Mouse (Mus musculus) hematopoietic stem cell, adult 5-6 weeks (primary cell): ENCODE results near the gene Fah. TPM values are rescaled to one million over a fixed set of nuclear protein-coding genes. Genes with fewer than 3 reads are reported as not detected.

Experiments used
- ATAC-seq, 2 experiments: fragments of 125-278 bp in 1 of 2; replicated peaks in 1 of 2; 2 replicates each; pipeline ENCODE4 v1.8.0; 2016 to 2017; ENCODE audit warnings: inconsistent platforms in 2 of 2, mild to moderate bottlenecking in 2 of 2, moderate number of reproducible peaks in 2 of 2, low read depth in 1 of 2, moderate TSS enrichment in 1 of 2; ENCODE audit not compliant: low FRiP score in 2 of 2, poor library complexity in 2 of 2, severe bottlenecking in 2 of 2, insufficient read depth in 1 of 2, low TSS enrichment in 1 of 2
- total RNA-seq: library from RNA; stranded (forward); fragments of 172-1452, 232-1000 nt; gene quantifications from 2 replicates; pipeline ENCODE4 v1.2.3, GENCODE M21; 2017

The Fah gene
- total RNA-seq, 1 experiment from 2014 or later, result 7.0 TPM

GRCm38 (mm10) chr7:84604501-84604900 lies 2.0 kb downstream of the Fah start:
- ATAC-seq, result peak; percentile 25 to 26; a peak in 1 of 4 replicates

- ATAC-seq, result no peak
Observed at GRCm38 (mm10) chr7:84601331-84601730, 5.2 kb downstream of the Fah start.

DNA sequence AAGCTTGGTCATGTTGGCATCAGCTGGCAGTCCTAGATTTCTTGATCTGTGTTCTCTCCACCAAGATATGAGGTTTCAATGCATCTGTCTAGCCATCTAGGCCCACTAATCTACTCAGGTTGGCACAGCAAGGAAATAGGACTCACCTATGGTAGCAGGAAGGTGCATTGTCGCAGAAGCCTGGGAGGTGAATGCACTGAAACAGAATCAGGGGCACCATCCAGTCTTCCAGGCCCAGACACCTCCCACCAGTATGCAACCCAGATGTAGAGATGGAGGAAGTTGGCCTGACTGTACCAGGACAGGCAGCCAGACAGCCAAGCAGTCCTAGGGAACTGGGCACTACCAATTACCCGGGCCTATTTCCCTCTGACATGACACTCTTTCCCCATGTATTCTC lies 5.9 kb downstream of the Fah start:
- ATAC-seq, result no peak

- ATAC-seq, result no peak
Observed at GRCm38 (mm10) chr7:84596633-84597032, 9.9 kb downstream of the Fah start.

DNA sequence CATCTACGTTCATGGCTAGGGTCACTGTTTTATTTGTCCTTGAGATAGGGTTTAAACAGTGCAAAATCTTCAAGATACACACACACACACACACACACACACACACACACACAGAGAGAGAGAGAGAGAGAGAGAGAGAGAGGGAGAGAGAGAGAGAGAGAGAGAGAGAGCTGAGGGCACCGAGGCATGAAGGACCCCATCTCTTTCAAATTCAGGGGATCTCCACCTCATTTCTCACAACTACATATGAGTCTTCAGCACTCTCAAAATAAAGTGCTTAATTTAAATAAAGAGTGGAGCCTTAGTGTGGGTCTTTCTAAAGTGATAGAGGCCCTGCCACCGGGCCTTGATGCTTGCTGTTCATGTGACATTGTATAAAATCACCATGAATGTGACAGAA lies 10.5 kb downstream of the Fah start:
- ATAC-seq, result no peak

DNA sequence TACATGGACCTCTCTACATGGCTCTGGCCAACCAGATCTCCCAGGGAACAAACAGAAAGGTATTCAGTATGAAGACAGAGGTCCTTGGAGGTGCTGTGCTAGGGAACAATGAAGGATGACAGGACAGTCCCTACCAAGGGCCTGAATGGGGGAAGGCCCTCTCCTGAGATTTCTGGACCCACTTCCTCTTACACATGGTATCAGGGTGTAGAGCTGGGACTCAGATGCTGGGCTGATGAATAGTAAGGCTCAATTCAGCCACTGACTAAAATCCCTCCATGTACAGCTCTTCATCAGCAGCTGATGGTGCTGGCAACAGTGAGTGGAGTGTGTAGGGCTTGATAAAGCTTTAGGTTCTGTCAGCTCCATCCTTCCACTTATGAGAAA lies 11.6 kb downstream of the Fah start:
- 0 out of 4 replicates have a peak, but pooled peaks of 1 of the 2 experiments have one; percentile 3 for ATAC-seq

DNA sequence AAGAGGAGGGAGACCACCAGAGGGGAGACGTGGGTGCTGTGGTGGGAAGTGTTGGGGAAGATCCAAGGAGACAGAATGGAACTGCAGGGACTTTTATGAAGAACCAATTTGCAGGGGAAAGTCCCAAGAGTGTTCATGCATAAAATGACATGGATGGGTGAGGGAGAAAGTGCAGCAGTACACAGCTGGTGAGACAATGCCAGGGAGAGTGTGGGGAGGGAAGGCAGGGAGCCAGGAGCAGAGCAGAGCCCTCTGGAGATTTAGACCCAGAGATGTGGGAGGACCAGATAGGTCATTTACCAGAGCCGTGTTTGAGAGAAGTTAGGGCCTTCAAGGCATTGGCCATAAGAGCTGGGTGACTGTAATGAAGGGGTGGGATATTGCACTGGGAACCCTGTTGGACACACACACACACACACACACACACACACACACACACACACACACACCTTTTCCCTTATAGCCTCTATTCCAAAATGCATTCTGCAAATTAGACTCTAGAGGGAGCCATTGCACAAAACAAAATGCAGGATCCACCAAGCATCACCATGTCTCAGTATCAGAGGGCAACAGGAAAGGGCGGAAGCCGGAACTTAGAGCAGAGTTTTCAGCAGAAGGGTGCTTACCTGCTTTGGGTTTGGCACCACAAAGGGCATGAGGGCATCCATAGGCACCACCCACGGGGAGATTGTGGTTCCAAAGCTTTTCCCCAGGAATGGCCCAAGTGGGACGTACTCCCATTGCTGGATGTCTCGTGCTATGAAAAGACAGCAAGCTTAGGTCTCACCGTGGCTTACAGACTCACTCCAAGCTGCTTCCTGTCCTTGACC lies 12.2 kb downstream of the Fah start:
- ATAC-seq, result peak; percentile 83 to 86

DNA sequence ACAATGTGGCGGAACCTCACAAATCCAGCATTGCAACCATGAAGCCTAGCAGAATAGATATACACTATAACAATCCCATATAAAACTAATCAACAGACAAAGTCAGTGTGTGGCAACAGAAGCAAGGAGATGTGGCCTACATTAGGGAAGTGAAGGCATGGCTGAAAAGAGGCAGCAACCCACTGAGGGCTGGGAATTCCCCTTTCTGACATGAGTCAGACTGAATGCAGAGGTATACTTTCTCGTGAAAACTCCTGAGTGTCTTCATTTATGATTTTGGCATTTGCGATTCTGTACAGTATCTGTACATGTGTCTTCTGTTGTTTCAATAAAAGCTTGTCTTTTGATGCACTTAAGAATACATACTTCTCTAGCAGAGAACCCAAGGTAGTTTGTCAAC lies 15.2 kb downstream of the Fah start:
- ATAC-seq, result no peak

DNA sequence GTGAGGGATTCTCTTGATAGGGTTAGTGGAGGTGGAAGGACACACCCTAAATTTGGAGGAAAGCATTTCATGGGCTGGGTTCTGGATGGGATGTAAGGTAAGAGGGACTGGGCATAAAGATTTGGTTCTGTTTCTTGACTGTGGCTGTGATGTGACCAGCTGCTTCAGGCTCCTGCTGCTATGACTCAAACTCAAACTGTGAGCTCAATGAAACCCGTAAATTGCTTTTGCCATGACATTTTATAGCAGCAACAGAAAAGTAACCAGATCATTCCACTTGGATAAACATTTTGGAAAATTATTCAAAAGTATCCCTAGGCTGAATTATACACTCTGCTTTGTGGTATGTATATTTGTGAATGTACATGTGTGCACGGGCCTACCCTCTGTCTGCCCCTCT lies 15.9 kb downstream of the Fah start:
- ATAC-seq, result no peak

DNA sequence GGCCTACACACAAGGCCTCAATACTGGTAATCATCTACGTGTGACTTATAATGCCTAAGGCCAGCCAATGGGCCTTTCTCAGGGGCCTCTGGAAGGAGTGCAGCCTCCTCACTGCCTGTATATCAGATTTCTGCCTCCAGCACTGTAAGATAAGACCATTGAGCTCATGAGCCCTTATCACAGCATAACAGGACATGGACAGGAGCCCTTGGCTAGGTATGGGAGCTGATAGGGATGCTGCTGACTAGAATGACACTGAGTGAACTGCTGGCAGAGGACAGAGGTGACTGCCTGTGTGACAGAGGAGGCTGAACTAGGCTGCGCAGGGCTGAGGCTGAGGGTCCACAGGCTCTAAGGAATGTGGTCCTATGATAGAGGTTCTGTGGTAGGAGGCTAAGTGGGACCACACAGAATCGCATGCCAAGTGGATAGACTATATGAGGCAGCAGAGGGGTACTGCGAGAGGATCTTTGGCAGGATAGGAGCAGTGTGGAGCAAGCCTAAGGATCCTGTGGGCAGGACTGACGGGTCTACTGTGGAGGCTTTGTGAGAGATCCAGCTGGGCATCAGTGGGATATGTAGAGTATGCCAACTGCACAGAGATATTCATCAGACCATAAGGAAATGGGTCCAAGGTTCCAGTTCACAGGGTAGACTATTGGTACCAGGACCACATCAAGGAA lies 19.3 kb downstream of the Fah start:
- no peak for ATAC-seq

DNA sequence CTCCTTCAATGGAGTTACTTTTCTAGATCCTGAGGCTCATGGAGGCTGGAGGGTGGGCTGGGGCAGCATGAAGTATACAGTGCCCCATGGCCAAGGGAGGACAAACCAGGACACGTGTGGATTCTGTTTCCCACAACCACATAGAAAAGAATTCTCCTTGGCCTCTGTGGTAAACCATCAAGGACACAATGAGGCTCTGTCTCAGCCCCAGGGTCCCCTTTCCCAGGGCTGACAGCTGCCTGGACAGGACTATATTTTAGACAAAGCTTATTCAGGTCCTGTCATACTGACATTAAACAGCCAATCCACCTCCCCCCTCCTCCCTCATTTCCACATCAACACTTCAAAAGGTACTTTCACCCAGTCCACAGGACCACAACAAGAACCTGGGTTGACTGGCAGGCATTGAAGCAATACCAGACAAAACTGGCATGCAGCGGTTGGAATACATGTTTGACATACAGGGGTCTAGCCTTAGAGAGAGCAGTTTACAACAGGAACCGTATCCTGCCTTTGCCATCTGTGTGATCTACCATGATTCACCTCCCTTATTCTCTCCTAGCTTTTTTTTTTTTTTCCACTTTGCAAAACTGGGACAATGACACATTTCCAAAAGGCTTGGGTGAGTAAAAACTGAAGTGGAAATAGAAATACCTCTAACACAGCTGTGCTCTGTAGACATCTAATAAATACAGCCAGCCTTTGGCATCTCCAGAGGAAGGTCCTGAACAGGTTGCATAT lies 20.0 kb downstream of the Fah start:
- no peak for ATAC-seq

DNA sequence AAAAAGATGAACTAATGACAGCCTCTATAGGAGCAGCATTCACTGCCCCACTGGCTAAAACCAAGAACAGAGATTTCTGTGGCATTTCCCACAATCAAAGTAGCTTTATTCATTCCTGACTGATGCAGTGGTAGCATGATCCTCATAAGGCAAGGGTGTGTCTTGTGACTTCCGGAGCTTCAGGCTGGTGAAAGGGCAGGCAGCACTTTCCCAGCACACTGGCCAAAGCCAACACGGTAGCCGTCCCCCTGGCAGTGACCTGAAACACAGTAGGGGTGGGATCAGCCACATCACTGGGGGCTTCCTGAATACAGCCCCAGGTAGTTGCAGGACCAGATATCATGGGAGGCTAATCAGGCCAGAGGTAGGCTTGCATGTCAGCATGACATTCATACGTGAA lies 21.4 kb downstream of the Fah start:
- no peak for ATAC-seq

DNA sequence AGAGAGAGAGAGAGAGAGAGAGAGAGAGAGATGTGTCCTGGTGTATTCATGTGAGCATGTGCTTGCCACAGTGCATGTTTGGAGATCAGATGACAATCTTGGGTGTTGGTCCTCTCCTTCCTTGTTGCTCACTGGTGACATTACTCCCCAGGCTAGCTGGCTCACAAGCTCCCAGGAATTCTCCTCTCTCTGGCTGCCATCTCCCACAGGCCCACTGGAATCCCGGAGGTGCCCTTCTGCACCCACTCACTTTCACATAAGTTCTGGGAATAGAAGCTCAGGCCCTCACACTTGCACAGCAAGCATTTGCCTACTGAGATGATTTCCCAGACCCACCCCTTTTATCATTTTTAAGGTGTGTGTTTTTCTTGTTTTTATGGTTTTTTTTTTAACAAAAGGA lies 26.8 kb downstream of the Fah start:
- no peak for ATAC-seq

- ATAC-seq, result no peak
Observed at GRCm38 (mm10) chr7:84578841-84579240, 27.7 kb downstream of the Fah start.

DNA sequence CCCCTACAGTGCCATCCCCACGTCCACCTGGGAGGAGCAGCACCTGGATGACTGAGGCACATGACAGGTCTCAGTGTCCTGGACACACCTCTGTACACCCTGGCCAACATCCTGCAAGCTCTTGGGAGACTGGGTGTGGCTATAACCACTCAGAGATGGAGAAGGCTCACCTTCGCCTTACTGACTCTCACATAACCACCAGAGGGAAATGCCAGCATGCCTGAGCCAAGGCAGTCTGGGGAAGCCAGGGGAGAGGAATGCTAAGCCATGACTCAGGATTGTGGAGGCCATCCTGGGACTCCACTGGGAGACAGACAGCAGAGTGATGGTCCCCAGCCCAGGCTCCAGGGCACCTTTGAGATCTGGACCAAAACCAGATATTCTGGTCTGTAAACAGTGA lies 29.5 kb downstream of the Fah start:
- ATAC-seq, result no peak

- ATAC-seq, result no peak
Observed at GRCm38 (mm10) chr7:84566200-84566599, 40.3 kb downstream of the Fah start.

DNA sequence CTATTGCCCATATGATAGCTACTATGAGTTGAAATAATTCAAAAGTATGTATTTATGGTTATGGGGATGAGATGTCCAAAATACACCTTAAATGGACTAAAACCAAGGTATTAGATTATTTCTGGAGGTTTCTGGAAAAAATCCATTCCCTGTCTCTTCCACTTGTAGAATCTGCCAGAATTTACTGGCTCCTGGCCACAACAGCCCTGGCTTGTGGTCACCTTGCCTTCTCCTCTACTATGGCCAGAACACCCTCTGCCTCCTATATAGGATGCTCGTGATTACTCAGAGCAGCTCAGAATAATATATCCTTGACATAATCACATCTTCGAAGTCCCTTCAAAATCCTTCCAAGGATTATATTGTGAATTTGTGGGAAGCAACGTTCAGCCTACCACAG lies 42.3 kb downstream of the Fah start:
- no peak for ATAC-seq

DNA sequence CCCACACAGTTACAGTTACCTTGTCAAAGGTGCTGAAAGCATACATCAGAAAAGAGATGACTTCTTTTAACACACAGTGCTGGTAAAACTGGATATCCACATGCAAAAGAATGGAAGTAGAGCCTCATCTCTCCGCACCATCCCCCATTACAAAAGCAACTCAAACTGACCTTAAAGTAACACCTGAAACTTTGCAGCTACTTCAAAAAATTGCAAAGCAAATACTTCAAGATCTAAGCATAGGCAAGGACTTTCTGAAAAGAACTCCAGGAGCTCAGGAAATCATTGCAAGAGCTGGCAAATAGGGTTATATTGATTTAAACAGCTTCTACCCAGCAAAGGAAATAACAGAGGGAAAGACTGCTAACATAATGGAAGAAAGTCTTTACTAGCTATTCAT lies 46.0 kb downstream of the Fah start:
- ATAC-seq, result no peak
